Mouse (Mus musculus): Measurements from ENCODE around the gene Dennd2d.

DNA sequence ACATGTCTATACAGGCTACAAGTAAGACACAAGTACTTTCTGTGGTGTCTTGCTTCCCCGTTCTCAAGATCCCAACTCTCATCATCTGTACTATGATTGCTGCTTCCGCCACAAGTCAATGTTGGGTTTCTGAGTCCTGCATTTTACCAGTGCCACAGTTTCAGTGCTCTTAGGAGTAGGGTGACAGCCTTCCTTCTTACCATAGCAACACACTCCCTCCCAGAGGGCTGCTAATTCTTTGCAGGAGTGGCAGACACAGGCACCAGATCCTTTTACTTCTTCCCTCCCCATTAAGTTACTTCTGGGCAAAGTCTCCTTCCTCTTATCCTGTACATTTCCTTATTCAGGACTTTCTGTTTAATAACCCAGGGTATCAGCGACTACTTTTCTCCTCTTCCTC lies 2.7 kb downstream of the Dennd2d start:
- TF ChIP-seq MYOG (IDR thresholded peaks at IDR 0.05; ENCODE audit: control insufficient read depth in 1 of 3, insufficient read depth in 1 of 3, insufficient read length in 2 of 3, low read depth in 2 of 3) (no peak), POLR2A (IDR thresholded peaks at IDR 0.05; ENCODE audit: insufficient read length, low read depth) (no peak), POLR2AphosphoS2 (IDR thresholded peaks at IDR 0.05; ENCODE audit: insufficient read length, low read depth) (no peak), REST (IDR thresholded peaks at IDR 0.05; ENCODE audit: insufficient read depth, insufficient read length) (no peak)
